Mouse (Mus musculus) ovary, postnatal 14 days (tissue): Measurements from ENCODE around the gene Gpc6.

Experiments used
- DNase-seq: peaks from one replicate; pipeline ENCODE4 v3.0.0; 2022; ENCODE audit warnings: low spot score

The Gpc6 gene

DNA sequence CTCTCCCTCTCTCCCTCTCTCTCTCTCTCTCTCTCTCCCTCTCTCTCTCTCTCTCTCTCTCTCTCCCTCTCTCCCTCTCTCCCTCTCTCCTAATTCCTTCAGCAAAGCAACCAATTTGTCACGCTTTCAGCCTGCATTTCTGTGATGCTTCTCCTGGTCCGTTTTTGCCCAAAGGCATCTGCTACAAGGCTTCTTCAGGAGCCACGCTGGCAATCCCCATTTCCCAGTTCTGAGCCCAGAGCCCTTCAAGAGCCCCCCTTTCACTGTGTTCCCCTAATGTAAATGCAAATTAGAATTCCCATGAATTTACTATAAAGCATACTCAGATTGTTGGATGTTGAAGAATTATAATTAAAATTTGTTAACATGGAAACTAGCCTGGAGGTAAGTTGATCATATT is 686.0 kb downstream of the Gpc6 start:
- no peak for DNase-seq

DNA sequence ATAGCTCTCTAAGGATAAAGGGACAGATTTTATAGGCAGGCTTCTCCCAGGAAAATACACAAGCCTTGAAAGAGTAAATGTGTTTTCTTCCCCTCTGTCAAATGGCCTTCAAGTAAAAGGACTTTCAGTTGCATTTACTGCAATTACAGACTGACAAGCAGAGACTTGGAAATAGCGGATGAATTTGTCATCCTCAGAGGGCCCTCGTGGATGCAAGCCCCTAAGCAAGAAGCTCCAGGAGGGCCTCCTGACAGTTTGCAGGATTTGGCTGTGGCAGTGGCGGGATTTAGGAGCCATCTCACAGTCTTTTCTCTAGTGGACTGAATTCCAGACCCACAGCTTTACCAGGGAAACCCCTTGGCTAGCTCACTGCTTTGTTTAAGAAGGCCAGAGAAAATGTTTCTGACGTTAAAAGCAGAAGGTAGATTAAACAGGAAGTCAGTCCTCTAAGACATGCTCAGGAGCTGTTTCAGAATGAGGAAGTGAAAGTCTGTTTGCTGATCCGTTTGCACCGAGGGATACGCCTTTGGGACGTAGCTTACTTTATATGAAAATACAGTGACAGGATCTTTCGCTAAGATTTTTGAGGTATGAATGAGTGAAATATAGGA is 700.1 kb downstream of the Gpc6 start:
- no peak for DNase-seq

DNA sequence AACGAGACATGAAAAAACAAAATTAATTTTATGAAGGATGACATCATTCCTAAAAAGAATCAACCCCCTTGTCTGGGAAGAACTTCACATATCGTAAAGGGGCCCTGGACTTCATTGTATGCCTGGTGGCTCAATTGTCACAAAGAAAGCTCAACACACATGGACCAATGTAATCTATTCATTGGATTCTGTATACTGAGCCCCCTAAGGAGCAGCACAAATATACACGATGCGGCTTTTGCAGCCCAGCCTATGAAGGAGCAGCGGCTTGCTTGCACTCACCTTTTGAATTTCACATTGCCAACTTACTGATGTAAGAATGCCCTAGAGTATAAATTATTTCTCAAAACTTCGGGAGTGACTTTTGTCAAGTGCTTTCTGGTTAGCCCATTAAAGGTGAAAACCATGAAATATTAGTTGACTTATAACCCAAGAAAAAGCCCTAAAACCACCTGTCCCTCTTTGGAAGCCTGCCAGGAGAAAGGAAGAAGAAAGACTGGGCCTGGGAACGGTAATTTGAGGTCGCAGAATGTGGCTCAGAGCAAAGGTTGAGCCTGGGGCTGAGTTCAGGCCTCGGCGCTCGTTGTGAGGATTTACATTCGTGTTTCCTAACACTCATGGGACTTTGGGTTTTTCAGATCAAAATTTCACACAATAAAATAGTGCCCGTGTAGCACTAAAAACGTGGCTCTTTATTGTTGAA is 709.3 kb downstream of the Gpc6 start:
- DNase-seq: no peak

DNA sequence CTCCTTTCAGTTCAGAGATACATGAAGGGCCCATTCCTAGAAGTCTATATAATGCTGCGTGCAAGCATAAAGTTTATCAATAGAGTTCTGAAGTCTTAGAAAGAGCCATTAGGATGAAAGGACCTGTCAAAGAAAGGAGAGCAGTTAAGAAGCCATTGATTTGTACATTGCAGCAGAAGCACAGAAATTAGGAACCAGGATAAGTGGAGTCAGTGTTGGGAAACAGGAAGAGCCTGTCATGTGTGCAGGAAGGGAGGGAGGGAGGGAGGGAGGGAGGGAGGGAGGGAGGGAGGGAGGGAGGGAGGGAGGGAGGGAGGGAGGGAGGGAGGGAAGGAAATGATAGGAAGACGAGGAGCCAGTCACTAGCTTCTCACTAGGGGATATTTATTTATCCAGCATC is 716.7 kb downstream of the Gpc6 start:
- no peak for DNase-seq

DNA sequence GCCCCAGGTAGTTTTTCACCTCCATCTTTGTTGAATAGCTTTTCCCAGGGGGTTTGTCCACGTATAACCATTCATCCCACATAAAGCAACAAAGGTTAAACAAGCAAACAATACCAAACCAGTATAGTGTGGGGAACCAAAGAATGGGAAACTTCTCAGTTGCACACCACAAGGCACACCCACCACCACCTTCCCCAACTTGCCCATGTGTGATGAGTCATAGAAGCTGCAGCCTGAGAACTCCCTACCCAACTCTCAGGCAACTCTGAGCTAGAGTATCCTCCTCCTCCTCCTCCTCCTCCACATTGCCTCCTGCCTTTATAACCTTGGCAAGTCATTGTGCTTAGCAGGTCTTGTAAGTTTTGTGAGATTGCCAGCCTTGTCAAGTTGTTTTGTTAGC is 718.0 kb downstream of the Gpc6 start:
- no peak for DNase-seq

DNA sequence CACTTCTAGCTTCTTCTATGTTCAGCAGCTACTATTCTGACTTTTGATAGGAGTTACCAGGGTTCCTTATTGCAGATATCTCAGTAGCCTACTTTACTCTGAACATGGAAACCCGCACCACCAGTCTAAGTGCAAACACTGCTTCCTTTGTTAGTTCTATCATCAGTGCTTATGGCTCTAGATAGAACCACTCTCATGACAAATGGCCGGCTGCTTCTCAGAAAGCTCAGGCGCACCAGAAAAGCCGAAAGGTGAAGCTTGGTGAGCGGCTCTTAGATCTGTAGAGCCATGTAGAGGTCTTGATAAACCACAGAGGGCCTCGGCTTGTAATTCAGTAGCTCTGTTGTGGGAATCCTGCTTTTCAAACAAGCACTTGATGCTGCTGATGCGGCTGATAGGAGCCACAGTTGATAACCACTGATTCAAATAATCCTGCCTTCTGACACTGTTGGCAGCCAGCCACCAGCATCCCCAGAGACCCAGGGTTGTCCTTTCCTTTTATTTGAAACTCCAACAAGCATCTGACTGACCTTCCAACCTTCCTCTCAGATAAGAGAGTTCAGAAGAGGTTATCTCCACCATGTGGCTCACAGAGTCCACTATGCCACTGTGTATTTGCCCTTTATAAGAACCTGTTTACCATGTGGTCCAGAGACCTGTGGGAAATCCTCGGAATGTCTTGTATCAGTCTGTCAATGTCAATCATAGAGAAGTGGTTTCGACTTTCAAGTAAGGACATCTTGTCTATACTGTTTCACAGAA is 723.3 kb downstream of the Gpc6 start:
- DNase-seq: no peak

DNA sequence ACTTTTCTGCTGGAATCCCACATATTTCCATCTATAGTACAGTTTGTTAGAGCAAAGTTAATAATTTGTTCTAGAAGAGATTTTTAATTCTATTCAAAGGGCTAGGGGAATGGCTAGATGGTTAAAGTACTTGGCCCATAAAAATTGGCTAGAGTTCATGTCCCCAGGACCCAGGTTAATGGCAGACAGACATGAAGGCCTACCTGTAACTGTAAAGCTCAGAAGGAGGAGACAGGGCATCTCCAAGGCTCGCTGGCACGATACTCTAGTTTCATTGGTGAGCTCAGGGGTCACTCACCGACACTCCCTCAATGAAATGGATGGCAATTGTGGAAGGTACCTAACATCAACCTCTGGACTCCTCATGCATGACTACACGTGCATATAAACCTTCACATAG is 725.0 kb downstream of the Gpc6 start:
- no peak for DNase-seq

DNA sequence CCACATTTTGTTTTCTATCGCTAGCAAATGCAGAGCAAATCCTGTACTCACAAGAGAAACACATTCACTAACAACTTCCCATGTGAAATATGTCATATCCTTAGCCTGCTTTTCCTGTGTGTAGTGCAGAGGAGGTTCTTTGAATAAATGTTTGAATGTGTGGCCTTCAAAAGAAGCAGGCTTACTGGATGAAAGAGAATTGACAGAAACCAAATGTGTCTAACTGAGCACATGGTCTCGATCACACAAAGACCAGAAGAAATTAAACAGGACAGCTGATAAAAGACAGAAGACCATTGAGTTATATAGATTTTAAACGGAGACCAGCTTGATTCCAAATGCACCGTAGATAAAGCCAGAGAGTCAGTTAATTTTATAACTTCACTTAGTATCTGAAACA is 726.2 kb downstream of the Gpc6 start:
- no peak for DNase-seq

DNA sequence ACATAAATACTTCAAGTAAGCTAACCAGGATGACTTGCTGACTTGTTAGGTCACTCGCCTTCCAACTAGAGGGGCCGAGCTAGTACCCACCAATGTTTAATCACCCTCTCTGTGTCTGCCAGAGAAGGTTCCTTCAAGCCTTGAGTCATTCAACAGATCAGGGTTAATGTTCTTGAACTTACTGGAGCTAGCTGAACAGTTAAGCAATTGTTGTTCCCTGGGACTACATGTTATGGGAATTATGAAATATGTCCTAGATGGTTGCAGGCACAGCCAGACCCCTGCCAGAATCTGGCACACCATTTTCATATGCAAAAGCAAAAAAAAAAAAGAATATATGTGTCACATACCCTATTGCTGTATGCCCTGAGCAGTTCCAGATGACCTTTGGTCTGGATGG is 726.8 kb downstream of the Gpc6 start:
- no peak for DNase-seq

DNA sequence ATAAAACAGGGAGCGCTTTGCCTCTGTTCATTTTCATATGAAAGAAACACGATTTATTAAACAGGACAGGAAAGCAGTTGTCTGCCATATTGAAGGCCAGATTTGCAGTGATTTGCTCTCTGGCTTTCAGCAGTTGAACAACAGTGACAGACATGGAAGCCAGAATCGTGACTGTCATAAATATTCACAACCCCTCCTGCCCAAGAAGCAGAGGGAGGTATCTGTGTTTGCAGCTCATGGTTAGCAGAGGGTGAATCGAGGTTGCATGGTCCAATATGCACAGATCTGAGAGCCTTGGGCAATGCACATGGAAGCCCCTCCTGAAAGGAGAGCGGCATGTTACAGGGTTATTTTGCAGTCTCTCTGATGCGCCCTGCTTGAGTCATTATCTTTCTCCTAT is 730.3 kb downstream of the Gpc6 start:
- no peak for DNase-seq

DNA sequence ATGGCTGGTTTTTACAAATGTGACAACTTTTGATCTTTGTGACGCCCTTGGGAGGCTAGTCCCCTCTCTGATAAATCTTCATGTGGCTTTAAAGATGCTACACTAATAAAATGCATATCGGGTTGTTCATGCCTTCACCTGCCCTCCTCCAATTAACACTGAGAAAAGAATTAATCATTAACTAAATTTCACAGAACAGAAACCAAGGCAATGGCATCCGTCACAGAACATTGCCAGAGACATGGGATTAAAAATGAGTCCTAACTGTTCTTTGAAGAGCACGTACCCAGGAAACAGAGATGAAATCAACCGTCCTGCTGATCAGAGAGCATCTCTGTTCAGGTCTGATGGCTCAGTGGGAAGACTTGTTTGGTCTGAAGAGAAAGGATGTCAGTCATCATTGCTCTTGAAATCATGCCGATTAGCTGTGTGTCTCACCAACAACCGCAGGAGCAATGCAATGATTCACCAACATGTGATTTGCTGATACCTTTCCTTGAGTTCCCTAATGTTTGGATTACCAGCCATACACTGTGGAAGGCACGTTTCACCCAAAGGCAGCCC is 734.2 kb downstream of the Gpc6 start:
- DNase-seq: no peak

DNA sequence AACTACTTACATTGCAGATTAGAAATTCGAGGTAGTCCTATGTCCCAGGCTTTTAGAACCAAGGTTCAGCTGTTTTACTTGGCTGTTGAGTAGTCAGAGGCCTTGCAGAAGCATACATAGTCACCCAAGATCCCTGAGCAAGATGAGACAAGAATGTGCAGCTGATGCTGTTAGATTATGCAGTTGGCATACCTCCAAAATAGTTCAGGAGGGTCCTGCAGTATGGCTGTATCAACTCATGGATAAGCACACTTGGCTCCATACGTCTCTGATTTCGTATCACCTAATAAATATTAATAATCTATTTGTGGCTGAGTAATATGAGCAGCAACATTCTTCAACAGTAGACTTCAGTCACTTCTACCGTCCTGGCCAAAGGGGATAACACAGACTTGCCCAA is 737.1 kb downstream of the Gpc6 start:
- DNase-seq: no peak

DNA sequence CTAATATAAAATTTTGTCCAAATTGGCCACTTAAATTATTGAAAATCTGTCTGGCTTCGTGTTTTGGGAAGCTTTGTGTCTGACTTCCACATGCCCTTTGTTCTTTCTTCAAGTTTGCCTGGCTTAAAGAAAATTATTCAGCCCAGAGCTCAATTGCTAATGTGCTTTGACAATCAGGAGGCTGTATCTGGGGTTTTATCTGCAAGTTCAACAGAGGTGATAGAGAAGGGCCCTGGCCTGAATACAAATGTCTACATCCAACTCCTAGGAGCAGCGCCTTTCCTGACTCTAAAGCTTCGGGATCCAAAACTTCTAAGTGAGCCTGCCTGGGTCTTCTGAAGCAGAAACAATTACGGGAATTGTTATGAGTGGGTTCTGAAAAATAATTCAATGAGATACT is 739.7 kb downstream of the Gpc6 start:
- DNase-seq: no peak

DNA sequence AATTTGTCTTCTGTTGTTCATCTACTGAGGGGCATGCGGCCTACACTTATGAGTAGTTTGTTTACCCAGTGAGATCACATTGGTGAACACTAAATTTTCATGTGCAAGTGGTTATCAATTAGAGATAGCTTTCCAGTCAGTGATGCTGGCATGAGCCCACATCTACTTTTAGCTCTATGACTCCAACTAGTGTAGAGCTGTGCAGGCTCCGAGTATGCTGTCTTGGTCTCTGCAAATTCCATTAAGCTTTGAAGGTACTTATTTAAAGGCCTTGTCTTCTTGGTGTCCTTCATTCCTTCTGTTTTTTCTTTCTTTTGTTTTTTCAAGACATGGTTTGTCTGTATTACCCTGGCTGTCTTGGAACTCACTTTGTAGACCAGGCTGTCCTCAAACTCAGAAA is 741.0 kb downstream of the Gpc6 start:
- no peak for DNase-seq

DNA sequence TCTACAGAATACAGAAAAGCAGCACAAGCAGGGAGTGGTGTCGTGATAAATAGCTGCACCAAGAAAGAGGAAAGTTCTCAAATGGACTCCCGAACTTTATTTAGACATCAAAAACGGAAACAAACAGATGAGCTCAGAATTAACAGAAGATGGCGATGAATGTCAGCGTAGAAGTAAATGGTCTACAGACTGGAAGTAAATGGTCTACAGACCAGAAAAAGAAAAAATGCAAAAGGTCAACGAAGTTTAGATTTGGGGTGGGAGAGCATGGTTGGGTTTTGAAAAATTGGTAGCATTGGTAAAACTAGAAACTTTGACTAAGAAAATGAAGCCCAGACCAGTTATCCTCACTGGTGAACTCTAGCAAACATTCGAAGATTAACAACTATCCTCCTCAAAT is 748.4 kb downstream of the Gpc6 start:
- DNase-seq: no peak

DNA sequence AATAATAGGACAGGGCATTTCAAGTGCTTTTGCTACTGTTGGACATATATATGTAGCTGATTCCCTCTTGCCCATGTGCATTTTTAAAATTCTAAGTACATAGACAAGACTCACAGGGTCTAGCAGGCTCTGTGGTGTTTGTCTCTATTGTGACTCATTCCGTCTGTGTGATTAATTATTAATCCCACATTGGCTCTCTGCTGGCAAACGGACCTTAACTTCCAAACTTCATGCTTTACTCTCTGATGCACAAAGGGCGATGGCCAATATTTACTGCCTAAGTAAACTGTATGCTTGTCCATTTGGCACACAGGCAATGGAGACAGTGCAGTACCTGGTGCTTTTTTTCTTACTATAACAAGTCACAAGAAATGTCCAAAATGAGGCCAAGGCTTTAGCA is 749.4 kb downstream of the Gpc6 start:
- no peak for DNase-seq

DNA sequence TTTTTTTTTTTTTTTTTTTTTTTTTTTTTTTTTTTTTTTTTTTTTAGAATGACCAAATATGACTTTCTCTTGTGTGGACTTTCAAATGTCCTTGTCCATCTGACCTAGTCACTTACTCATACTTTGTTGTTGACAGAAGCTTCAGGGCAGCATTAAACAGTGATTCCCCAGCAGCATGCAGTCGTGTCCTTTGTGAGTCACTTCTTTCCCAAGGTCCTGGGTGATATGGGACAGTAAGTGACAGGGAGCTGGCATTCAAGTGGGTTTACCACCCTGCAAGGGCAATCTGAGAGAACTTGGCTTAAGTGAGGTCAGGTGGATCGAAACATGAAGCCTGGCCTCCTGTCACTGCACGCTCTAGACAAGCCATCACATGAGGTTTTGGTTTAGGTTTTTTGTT is 754.8 kb downstream of the Gpc6 start:
- no peak for DNase-seq

DNA sequence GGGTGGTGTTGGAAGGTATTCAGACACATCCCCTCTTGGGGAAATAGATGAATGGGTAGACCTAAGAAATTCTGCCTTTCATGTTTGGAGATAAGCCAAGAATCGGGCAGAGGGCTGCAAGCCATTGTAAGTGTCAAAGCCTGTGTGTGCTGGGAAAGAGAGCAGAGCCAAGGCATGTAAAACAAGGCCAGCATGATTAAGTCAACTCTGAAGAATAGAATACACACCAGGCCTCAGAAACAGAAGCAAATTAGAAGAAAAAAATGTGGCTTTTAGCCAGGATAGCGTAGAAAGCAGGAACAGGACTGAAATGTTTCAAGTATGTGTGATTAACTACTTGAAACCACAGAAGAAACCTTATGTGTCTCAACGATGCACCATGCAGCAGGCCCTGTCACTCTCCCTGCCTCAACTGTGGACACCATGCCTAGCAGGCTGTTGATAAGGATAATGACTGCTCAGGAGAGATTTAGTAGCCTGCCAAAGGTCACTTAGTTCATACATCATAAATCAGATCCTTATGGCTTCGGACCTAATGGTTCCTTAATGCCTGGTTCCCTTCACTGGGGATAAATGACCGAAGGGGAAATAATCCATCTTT is 756.3 kb downstream of the Gpc6 start:
- no peak for DNase-seq

DNA sequence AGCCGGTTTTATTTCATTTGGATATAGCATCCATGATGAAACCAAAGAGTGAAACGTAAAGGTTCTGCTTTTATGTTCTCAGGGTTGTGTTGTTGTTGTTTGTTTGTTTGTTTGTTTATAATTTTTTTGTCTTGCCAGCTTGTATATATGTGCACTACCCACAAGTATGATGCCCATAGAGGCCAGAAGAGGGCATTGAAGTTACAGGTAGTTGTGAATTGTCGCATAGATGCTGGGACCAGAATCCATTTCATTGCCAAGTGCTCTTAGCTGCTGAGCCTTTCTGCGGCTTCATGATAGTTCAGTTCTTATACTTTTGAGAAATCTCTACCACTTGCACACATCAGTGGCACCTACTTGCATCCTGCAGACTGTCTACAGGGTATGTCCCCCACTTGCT is 758.0 kb downstream of the Gpc6 start:
- DNase-seq: no peak

DNA sequence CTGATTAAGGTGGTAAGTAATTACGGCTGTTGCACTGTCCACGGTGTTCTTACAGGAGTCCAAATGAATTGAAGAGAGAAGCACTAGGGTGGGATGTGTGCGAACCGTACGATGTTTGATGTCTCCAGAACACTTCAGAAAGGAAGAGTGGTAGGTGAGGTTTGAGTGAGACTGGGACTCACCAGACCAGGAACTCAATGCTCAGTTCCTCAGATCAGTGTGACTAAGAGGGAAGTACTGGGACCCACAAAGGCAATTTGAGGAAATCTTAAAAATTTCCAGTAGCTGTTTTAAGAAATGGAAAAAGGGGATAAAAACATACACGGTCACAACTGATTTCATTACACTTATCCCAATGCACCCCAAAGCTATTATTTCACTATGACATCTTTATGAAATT is 764.7 kb downstream of the Gpc6 start:
- DNase-seq: no peak

DNA sequence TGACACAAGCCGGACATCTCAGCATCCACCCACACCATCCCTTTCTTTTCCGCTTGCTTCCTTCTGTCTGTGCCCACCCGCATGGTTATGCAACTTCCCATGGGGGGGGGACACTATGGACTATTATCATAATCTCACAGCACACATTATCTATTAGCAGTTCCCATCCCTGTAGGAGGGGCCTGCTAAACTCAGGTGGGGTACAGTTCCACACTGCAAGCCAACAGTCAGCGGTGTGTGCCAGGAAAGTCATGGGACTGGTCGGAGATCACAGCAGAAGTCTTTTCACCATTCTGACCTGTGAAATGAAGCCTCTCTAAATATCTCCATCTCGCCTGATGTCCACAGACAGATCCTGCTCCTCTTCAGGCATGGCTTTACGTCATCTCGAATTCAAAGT is 770.5 kb downstream of the Gpc6 start:
- no peak for DNase-seq

DNA sequence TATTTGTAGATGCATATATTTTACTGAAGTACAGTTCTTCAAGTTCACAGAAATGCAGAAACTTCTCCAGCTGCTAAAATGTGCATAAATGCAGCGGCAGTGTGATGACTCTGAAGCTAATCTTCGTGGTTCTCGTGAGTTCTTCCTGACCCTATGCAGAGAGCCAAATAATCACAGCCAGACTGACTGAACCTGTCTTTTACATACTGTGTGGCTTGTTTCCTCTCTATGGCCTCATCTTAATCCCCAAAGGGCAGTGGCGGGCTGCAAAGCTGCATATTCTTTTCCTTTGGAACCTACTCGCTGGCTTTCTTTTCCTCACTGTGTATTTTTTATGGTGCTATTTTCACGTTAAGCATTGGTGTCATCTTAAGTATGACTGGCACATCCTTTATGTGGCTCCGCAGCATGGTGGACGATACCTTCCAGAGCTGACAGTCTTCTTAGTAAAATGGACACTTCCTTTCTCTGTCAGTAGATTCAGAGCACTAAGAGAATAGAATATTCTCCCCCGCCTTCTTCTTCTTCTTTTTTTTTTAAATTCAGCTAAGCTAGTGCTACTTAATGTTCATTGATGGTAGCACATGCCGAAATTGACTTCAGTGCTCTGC is 775.7 kb downstream of the Gpc6 start:
- DNase-seq: no peak
